Mouse (Mus musculus) right cerebral cortex, postnatal 25 days (tissue): ENCODE results near the gene Stk32c.

Source experiments
- DNase-seq: peaks from one replicate; pipeline ENCODE4 v3.0.0; 2022

Stk32c gene

DNA sequence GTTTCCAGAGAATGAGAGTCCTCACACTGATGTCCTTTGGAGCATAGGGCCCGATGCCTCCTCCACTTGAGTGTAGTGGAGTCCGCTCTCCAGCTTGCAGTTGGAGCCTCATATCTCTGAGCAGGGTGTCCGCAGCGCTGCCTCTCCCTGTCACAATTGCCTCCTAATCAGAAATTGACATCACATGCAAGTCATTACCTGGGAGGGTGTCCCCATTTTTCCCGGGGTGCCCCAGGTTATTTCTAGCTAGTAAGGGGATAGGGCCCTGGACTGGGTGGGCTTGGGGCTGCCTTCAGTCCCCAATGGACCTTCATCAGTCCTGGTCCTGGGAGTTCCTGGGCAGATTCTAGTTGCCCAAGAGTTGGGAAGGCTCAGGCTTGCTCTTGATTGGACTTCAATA is 120.4 kb downstream of the Stk32c start:
- DNase-seq = no peak

DNA sequence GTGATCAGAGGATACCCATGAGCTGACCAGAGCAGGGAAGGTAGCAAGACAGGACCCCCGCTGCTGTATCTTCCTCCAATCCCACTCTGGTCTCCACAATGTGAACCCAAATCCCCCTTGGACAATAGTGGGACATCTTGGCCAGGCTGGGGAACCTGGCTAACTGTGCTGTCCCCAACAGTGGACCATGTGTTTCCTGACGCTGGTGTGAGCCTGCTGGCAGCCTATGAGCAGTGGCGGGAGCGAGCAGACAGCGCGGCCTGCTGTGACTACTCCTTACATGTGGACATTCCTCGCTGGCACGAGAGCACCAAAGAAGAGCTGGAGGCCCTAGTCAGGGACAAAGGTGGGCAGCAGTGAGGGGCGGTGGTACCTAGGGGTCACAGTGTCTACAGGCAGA is 121.4 kb downstream of the Stk32c start:
- DNase-seq = no peak

DNA sequence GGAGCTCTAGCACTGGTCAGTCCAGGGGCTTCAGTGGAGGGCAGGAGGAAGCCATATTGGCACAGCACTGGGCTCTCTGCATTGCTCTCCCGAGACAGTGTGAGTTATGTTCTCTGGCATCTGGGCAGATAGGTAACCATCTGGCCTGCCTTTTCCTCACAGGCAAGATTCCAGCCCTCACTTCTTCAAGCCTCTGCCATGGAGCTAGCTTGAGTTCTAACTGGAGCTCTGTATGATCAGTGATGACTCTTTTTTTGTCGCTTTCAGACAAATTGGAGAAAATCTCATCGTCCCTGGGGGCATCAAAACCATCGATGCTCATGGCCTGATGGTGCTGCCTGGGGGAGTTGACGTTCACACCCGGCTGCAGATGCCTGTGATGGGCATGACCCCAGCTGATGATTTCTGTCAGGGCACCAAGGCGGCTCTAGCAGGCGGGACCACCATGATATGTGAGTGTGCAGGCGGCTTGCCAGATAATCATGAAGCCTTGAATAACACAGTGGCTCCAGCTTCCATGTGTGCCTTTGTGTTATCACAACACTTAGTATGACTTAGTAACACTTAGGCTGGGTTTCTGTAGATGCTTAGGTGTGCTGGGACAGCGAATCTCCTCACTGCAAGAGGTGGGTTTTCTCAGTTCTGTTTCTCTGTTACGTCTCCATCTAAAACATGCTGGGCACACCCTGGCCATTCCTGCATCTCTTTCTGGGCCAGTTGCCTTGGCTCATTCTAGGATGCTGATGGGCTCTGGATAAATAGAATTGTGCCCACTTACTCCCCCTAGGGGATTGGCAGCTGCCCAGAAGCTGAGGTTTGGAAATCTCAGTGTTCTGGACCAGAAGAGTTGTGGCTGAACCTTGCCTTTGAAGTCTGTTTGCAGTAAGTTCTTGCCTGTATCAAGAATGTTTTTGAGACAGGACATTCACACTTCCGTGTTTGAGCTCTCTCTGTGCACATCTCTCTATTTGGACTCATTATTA is 122.9 kb downstream of the Stk32c start:
- no peak for DNase-seq

DNA sequence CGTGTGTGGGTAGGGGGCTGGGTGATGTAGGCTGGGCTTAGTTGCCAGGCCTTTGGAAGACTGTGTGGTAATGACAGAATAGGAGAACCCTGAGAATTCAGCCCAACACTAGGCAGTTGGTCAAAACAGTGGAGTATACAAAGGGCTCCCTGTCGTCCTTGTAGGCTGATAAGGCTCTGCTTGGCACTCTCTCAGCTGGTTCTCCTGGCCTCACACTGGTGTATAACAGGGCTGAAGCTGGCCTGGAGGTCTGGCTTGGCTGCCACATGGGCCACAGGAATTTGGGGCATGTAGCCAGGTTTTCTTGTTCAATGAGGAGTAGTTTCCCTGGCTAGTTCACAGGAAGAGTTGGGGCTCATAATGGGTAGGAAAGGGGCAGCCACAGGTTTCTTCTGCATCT is 125.3 kb downstream of the Stk32c start:
- DNase-seq = no peak

DNA sequence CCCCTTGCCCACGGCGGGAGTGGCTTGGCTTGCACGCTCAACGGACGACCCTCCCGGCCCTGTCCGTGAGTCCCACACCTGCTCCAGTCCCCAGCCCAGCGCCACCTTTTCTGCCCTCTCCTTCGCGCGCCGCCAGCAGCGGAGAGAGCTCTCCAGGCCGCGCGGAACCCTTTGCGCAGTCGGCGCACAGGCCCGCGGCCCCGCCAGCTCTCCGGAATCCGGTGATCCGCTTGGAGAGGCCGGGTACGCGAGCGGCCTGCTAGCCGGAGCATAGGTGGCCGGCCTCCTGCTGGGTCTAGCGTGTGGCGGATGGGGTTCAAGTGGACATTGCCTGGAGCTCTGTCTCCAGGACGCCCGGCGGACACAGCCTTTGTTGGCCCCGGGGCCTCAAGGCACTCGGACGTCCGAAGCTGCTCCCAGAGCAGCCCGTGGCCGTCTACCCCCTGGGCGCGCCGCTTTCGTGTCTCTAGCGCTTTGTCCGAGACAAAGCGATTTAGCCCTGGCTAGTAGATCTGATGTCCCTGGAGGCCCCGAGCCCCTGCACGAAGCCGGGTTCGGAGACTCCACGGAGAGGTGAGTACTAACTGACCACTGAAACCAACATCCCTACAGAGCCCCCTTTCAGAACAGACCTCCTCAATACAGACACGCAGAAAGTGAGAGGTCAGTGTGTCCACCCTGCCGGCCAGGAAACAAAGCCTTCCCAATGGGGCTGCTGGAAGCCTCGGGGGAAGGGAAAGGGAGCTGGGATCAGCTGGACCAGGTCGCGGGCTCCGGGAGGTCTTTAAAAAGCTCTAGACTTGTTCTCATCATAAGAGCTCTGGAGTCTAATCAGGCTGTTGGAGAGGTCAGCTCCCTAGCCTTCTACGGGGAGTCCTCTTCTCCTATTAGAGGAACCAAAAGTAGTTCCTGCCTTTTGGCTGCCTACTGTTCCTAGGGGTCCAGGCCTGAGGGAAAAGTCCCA is 126.6 kb downstream of the Stk32c start:
- DNase-seq = peak; percentile 65

DNA sequence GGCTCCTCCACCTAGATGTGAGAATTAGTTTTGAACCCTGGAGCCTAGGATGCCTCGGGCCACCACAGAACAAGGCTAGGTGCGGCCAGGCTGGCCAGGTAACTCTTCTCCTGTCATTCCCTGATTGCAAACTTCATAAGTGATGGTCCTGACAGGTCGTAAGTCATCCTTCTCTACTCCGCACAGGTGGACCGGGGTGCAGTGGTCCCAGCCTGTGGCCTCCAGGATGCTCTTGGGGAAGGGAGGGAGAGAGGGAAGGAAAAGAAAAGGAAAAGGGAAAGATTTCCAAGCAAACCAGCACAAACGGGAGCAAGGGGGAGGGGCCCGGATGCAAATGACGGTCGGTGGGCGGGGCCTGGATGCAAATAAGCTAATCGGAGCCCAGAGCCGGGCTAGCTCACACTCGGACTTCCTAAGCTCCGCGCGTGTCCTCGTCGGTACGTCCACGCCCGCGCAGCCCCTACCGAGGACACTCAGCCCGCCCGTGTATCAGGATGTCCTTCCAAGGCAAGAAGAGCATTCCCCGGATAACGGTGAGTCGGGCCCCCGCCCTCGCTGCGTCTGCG is 127.4 kb downstream of the Stk32c start, which contains the start of gene Dpysl4:
Dpysl4 (plus strand) TSS at position 373 of the 566 bp plus-strand sequence.
- peak; percentile 89 for DNase-seq

DNA sequence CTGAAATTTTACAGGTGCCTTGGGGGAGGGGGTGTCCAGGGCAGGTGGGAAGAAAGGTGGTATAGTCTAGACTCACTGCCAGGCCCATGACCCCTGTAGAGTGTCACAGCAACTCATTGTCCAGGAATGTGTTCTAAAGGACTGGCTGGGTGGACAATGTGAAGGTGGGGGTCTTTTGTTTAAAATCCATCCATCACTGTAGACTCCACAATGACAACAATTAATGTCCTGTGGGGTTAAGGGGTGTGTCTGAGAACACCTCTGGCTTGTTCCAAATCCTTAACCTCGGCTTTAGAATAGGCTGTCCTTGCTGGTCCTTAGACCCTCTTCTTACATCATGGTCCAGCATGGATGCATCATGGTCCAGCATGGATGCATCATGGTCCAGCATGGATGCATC is 128.8 kb downstream of the Stk32c start:
- no peak for DNase-seq

DNA sequence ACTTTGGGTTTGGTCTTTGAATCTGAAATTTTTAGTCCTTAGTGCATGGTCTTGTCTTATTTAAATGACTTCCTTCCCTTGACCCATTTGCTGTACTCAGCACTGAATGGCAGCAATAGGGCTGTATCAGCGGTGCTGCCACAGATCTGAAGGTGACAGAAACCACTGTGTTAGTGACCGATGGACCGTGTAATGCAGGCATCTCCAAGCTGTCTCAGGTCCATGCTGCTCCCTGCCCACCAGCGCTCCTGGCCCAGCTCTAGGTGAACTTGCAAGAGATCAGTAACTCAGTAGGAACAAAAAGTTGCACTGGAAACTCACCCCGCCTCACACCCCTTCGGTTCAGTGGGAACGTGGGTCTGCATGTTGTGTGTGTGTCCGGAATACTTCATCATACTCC is 130.8 kb downstream of the Stk32c start:
- DNase-seq = no peak

DNA sequence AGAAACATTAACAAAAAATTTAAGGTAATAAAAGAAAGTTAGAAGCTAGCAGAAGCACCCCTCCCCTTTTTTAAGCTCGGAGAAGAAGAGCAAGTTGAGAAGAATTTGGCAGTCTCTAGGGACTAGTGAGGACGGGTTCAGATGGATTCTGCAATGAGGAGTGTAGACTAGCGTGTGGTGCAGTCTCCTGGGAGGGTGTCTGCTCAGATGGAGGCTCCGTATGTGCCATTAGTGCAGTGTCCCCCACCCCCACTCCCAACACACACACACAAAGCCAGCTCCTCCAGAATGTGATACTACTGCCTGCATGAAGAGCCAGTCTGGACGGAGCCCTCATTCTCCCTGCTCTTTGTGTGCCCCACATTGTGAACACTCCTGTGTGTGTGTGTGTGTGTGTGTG is 131.9 kb downstream of the Stk32c start:
- DNase-seq = no peak

DNA sequence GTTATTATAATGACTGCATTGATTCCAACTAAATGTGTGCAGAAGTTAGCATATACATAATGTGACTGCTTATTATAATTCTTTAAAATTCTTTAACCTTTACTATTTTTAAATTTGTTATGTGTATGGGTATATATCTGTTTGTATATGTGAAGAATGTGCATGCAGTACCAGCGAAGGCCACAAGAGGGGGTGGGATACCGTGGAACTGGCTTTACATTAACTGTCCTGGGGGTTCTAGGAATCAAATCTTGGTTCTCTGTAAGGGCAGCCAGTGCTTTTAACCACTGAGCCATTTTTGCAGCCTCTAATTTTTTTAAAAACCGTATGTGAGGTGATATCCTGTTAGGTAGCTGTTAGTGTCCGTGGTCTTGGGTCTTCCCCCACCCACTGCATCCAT is 132.4 kb downstream of the Stk32c start:
- no peak for DNase-seq

DNA sequence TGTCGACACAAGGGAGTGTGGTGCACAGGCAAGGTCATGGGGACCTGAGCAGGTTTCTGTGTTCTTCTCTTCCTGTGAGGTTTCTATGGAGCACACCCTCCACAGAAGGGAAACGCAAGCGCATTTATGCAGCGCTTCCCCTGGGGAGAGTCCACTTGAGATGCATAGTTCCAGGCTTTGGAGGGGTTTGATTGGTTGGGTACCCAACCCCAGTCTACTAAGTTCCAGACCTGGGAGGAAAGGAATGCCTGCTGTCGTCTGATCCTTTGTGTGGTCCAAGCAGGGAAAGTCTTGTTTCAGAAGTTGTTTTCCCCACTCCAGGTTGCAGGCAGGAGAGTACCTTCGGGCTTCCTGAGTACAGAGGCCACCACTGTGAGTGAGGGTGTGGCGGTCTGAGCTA is 134.0 kb downstream of the Stk32c start:
- no peak for DNase-seq

DNA sequence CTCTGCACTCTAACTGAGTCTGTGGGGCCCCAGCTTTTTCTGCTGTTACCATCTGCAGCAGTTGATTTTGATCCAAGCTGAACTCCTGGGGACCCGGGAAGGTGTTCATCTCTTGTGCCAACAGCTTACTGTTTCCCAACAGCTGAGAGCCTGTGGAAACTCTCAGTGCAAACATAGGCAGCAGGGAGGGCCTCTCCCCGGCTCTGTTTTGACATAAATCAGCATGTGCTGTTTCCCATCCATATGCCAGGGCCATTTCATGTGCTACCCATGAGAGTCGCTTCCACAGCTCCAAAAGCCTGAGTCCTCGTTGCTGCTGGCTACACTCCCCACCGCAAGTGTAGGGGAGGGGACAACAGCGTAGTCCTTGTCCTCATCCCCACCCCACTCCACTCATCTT is 134.9 kb downstream of the Stk32c start:
- DNase-seq = no peak

DNA sequence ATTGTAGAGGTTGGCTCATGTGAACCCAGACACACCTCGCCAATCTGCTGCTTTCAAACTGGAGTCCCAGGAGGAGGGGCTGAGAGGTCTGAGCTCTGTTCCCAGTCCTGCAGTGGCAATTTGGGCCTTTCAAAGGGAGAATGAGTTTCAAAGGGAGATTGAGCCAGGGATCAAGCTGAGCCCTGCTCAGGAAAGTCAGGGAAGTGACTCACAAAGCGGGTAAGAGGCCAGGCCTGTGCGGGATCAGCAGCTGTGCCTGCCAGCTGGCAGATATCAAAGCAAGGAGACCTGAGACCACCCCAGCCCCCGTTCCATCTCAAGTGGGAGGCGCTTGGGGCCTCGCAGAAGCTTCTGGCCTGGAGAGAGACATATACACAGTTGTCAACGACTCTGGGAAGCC is 135.8 kb downstream of the Stk32c start:
- DNase-seq = no peak

DNA sequence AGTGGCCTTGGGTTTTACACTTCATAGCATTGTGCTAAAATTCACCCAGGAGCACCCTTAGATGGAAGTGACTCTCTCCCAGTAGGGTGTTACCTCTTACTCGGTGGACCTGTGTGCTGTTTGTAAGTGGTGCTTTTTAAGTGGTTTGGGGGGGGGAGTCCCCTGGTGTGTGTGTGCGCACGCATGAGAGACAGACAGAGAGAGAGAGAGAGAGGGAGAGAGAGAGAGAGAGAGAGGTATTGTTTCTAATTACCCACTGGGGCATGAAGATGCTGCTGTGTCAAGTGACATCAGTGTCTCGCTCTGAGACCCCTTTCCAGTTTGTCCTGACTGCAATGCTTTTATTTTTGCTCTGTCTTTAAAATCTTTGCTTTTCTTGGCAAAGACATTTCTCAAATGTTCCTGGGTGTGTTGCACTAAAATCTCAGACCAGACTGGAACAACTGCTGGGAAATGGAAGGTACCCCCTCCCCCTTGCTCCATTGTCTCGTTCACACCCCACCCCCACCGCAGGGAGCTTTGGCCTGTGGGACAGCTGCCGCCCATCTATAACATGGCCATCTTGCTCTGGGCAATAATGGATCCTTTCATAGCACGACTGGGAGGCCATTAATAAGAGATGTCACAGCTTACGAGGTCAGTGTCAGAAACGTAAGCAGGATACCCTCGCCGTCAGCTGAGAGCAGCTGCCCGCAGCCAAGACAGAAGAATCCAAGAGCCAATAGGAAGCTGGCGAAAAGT is 137.9 kb downstream of the Stk32c start:
- no peak for DNase-seq

DNA sequence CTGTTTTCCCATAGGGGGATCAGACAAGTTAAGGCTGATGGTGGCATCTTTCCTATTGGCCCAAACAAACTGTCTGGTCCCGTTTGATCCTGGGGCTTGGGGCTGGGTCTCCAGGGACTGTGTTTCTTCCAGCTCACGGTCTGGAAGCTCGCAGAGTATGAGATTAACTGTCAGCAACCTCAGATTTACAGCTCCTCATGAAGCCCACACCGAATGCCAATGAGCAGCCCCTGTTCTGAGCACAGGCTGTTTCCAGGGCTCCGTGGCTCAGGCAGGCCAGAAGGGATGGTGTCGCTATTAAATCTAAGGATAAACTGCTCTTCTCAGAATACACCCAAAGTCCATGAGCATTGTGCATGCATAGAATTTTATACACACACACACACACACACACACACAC is 138.9 kb downstream of the Stk32c start:
- DNase-seq = no peak

DNA sequence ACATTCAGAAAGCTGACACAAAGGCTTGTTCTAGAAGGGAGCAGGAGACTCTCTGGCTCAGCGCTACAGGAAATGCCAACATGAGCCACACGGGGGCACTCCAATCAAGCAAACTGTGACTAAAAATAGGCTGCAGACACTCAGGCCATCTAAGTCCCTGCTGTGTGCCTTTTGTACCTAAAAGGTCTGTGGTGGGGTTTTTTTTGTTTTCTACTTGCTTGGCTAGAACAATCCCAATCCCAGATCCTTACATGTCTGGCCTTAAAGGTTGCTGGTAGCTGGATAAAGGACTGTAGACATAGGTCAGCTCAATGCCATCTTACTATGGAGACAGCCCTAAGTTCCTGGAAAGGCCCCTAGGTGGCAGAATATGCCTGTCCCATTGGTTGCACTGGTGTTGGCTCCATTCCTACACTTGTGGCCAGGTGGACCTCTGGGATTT is 144.9 kb downstream of the Stk32c start:
- peak; percentile 72 for DNase-seq

DNA sequence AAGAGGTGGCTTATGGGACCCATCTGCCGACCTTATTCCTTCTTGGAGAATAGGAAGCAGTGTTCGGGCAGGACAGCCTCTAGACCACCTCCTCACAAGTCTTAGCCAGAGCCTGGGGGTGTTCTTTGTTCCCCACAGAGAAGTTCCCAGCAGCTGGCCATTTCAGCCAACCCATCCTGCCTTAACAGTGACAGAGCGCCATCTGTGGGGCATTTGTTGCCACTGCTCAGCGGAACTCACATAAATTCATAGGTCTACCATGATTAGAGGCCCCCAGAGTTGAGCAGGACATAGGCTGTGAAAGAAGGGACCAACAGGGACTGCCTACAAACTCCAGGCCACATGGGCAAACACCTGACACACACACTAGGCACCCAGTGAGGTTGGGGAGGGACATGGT is 149.7 kb downstream of the Stk32c start:
- no peak for DNase-seq
